Mouse (Mus musculus) lung, adult 2 months (tissue): ENCODE results near the gene Trpm5.

ENCODE experiments used
- CTCF ChIP-seq: fragments of 200-500 bp; IDR thresholded peaks from 2 replicates; pipeline ENCODE4 v1.5.1; 2011; ENCODE audit warnings: mild to moderate bottlenecking, low read length, control low read depth; ENCODE audit not compliant: insufficient read depth
- POLR2A ChIP-seq: fragments of 200-500 bp; IDR thresholded peaks from 2 replicates; pipeline ENCODE4 v1.6.1; 2011; ENCODE audit warnings: low read depth, mild to moderate bottlenecking, control low read depth, low read length, borderline replicate concordance; ENCODE audit errors: extremely low read depth

GRCm38 (mm10) chr7:143123876-143124669, 29.6 kb upstream of the Trpm5 start:
- TF ChIP-seq POLR2A (no peak), CTCF (no peak)
